Mouse (Mus musculus): Measurements from ENCODE around the gene Gm6351. TPM values are rescaled to one million over a fixed set of nuclear protein-coding genes. Genes with fewer than 3 reads are reported as not detected.
"Not testable (repeated sequence)": the region's sequence is repeated elsewhere in the genome, so short reads cannot be mapped to it uniquely, and the experiment has no call there.

Gene Gm6351
- polyA plus RNA-seq (2012; ENCODE audit: insufficient read depth, insufficient read length, missing spikeins), result not detected in 2 replicates

DNA sequence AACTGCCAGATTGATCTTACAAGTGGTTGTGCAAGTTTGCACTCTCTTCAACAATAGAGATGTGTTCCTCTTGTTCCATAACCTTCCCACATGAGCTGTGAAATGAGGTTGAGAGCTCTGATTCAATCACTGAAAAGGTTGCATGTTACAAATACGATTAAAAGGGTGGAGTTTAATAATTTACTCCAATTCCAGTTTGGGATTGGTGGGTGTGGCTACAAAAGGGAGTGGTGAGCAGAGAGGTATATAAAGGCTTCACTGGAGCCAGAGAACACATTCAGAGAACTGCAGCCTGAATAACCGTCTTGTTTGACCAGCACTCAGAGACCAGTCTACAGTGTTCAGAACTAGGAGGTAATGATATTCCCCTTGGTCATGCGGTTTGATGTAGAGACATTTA is at the start of gene Gm6351:
Gm6351 (plus strand) TSS at position 301 of the 400 bp plus-strand sequence.
- not testable (repeated sequence) for H3K4me1 ChIP-seq (ENCODE audit: control insufficient read depth, insufficient read depth, low read length); H3K27ac ChIP-seq (ENCODE audit: insufficient read depth, low read depth, low read length); H3K4me3 ChIP-seq (ENCODE audit: insufficient read depth, low read length)

DNA sequence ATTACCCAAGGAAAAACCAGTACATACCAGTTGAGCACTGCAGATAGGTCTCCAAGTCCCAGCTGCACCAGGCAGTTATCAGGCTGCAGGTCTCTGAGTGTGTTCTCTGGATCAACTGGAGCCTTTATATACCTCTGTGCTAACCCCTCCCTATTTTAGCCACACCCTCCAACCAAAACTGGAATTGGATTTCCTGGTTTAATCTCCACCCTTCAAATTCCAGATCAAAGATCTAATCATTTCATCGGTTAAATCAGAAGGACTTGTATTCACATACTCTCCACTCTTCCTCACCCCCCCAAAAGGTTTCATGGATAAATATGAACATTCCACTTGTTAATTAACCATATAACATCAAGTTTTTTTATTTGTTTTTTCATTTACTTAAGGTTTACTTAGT is 5.7 kb upstream of the Gm6351 start, which contains the start of gene BC061212:
BC061212 (minus strand) TSS at position 101 of the 400 bp plus-strand sequence.
- not testable (repeated sequence) for H3K27ac ChIP-seq (ENCODE audit: insufficient read depth, low read depth, low read length); H3K4me3 ChIP-seq (ENCODE audit: insufficient read depth, low read length); H3K4me1 ChIP-seq (ENCODE audit: control insufficient read depth, insufficient read depth, low read length)

Other genes starting within 250 kb of the Gm6351 start
- not detected in 2 replicates for gene Gm7792, start 232.6 kb upstream of the Gm6351 start, polyA plus RNA-seq (2012; ENCODE audit: insufficient read depth, insufficient read length, missing spikeins)
- not detected in 2 replicates for gene Gm16429, start 147.3 kb upstream of the Gm6351 start, polyA plus RNA-seq (2012; ENCODE audit: insufficient read depth, insufficient read length, missing spikeins)
- gene BC061212, start 5.8 kb upstream of the Gm6351 start, polyA plus RNA-seq (2012; ENCODE audit: insufficient read depth, insufficient read length, missing spikeins), result not detected in 2 replicates
- gene Gm3106, start 141.6 kb downstream of the Gm6351 start, polyA plus RNA-seq (2012; ENCODE audit: insufficient read depth, insufficient read length, missing spikeins), result not detected in 2 replicates
- not detected in 2 replicates for gene A430089I19Rik, start 230.4 kb downstream of the Gm6351 start, polyA plus RNA-seq (2012; ENCODE audit: insufficient read depth, insufficient read length, missing spikeins)
- gene Gm6502, start 238.1 kb downstream of the Gm6351 start, polyA plus RNA-seq (2012; ENCODE audit: insufficient read depth, insufficient read length, missing spikeins), result not detected in 2 replicates